Mouse (Mus musculus) limb, embryonic 14.5 days (tissue): ENCODE measurements around the gene Rnf152. TPM values are rescaled to one million over a fixed set of nuclear protein-coding genes. Genes with fewer than 3 reads are reported as not detected.
A peak's percentile ranks its signal among the peaks of the same experiment; 100 is the strongest.

Experiments used
- ATAC-seq: fragments of 200-750 bp; cut with Nextera tagmentation; 2 replicates; pipeline ENCODE4 v1.8.0; 2017; ENCODE audit warnings: low read depth, moderate number of reproducible peaks, moderate TSS enrichment; ENCODE audit not compliant: low FRiP score
- DNase-seq: peaks from one replicate; pipeline ENCODE4 v3.0.0-alpha.2; 2015; ENCODE audit warnings: low spot score
- H3K27ac ChIP-seq: fragments of 300-500 bp; sonication (generic); replicated peaks from 2 replicates; pipeline ENCODE4 v1.5.1; 2014; ENCODE audit warnings: low read depth, mild to moderate bottlenecking, low read length, moderate library complexity, mixed read lengths
- H3K27me3 ChIP-seq: fragments of 300-500 bp; sonication (generic); 2 replicates; pipeline ENCODE4 v1.6.1; 2014; ENCODE audit warnings: low read length, mixed read lengths; ENCODE audit not compliant: control insufficient read depth, insufficient read depth
- H3K36me3 ChIP-seq: fragments of 300-500 bp; sonication (generic); 2 replicates; pipeline ENCODE4 v1.6.1; 2014; ENCODE audit warnings: mild to moderate bottlenecking, low read length, moderate library complexity, mixed read lengths; ENCODE audit not compliant: control insufficient read depth, insufficient read depth
- H3K4me1 ChIP-seq: fragments of 300-500 bp; sonication (generic); 2 replicates; pipeline ENCODE4 v1.6.1; 2014; ENCODE audit warnings: antibody characterized with exemption, low read length, mixed read lengths; ENCODE audit not compliant: control insufficient read depth, insufficient read depth
- H3K4me2 ChIP-seq: fragments of 300-500 bp; sonication (generic); replicated peaks from 2 replicates; pipeline ENCODE4 v1.6.1; 2014; ENCODE audit warnings: low read depth, mild to moderate bottlenecking, low read length, moderate library complexity; ENCODE audit not compliant: severe bottlenecking
- H3K4me3 ChIP-seq: fragments of 300-500 bp; sonication (generic); replicated peaks from 2 replicates; pipeline ENCODE4 v1.5.1; 2014; ENCODE audit warnings: low read length
- H3K9ac ChIP-seq: fragments of 300-500 bp; sonication (generic); 2 replicates; pipeline ENCODE4 v1.6.1; 2014; ENCODE audit warnings: mild to moderate bottlenecking, low read depth, low read length, moderate library complexity; ENCODE audit not compliant: severe bottlenecking
- H3K9me3 ChIP-seq: fragments of 300-500 bp; sonication (generic); 2 replicates; pipeline ENCODE4 v1.6.1; 2016; ENCODE audit warnings: low read length; ENCODE audit not compliant: control insufficient read depth
- POLR2A ChIP-seq: fragments of 200-500 bp; IDR thresholded peaks from 2 replicates; pipeline ENCODE4 v1.8.0; 2012; ENCODE audit warnings: inconsistent platforms, mild to moderate bottlenecking, moderate library complexity, borderline replicate concordance; ENCODE audit not compliant: insufficient read depth, insufficient read length; ENCODE audit errors: extremely low read depth
- WGBS: fragments of 180-500 bp; shearing (Covaris S2); extraction: QIAGEN DNeasy Blood & Tissue Kit; methylation state at CpG from one replicate; pipeline ENCODE4 v1.1.7; 2014; 5-methylcytosine and 5-hydroxymethylcytosine counted together
- polyA plus RNA-seq, 2 experiments: library from polyadenylated mRNA; depleted of rRNA in 1 of 2; stranded (reverse) in 1 of 2; unstranded in 1 of 2; fragments of >200 nt; fragmentation: Nextera tagmentation in 1 of 2; extraction: Ambion mirVana in 1 of 2; gene quantifications; 2 replicates each; pipeline versions ENCODE4 v1.2.1 to v1.2.3; 2012 to 2014

Gene Rnf152
- polyA plus RNA-seq, 2 experiments = 1.5 to 1.6 TPM

- peak; percentile 76 for DNase-seq
- whole genome bisulfite sequencing = 93% methylated on average over 1 of the region's 1 CpGs
Observed at GRCm38 (mm10) chr1:105311899-105312600, 44.5 kb downstream of the Rnf152 start.

GRCm38 (mm10) chr1:105302164-105302563 lies 54.3 kb downstream of the Rnf152 start:
- DNase-seq (no peak), ATAC-seq (no peak)
- H3K4me3 ChIP-seq = no peak overlapping the region
- H3K4me1 ChIP-seq = peaks cover 5% of the 10 kb centered on the region; the same call in 1 of the 2 replicates
- H3K4me2 ChIP-seq = no peak overlapping the region
- 77% methylated on average over 6 of the region's 6 CpGs for WGBS
- TF ChIP-seq POLR2A = no peak
- H3K9me3 ChIP-seq = no peaks in the 10 kb centered on the region
- H3K27me3 ChIP-seq = no peaks in the 10 kb centered on the region
- H3K36me3 ChIP-seq = no peaks in the 10 kb centered on the region
- no peak overlapping the region for H3K9ac ChIP-seq
- no peak overlapping the region for H3K27ac ChIP-seq

More at GRCm38 (mm10) chr1:105311899-105312600, 44.5 kb downstream of the Rnf152 start:
- no peak overlapping the region for H3K9ac ChIP-seq
- H3K4me1 ChIP-seq = no peaks in the 10 kb centered on the region
- ATAC-seq = peak; percentile 57
- H3K36me3 ChIP-seq = no peaks in the 10 kb centered on the region
- H3K9me3 ChIP-seq = no peaks in the 10 kb centered on the region
- no peak overlapping the region for H3K4me2 ChIP-seq
- H3K4me3 ChIP-seq = no peak overlapping the region
- peak overlapping the region; percentile 44 for H3K27ac ChIP-seq
- no peaks in the 10 kb centered on the region for H3K27me3 ChIP-seq
- TF ChIP-seq POLR2A = no peak

- Histone ChIP-seq H3K4me1 (peaks cover 5% of the 10 kb centered on the region; the same call in 1 of the 2 replicates), H3K27me3 (no peaks in the 10 kb centered on the region), H3K27ac (no peak overlapping the region), H3K9ac (no peak overlapping the region), H3K9me3 (no peaks in the 10 kb centered on the region), H3K36me3 (no peaks in the 10 kb centered on the region), H3K4me2 (no peak overlapping the region), H3K4me3 (no peak overlapping the region)
- no peak for DNase-seq
- ATAC-seq = no peak
- no peak for TF ChIP-seq POLR2A
- 71% methylated on average over 9 of the region's 9 CpGs for WGBS
Observed at GRCm38 (mm10) chr1:105301764-105302163, 54.7 kb downstream of the Rnf152 start.

- DNase-seq = no peak
- Histone ChIP-seq H3K4me2 (no peak overlapping the region), H3K4me1 (no peaks in the 10 kb centered on the region), H3K36me3 (no peaks in the 10 kb centered on the region), H3K4me3 (no peak overlapping the region), H3K9me3 (no peaks in the 10 kb centered on the region), H3K27me3 (no peaks in the 10 kb centered on the region), H3K9ac (no peak overlapping the region), H3K27ac (no peak overlapping the region)
- 82% methylated on average over 2 of the region's 2 CpGs for WGBS
- TF ChIP-seq POLR2A = no peak
- no peak for ATAC-seq
Observed at GRCm38 (mm10) chr1:105291859-105292258, 64.7 kb downstream of the Rnf152 start.

- no peak for TF ChIP-seq POLR2A
- Histone ChIP-seq H3K9me3 (no peaks in the 10 kb centered on the region), H3K27ac (no peak overlapping the region), H3K4me3 (no peak overlapping the region), H3K27me3 (no peaks in the 10 kb centered on the region), H3K4me1 (no peaks in the 10 kb centered on the region), H3K36me3 (no peaks in the 10 kb centered on the region), H3K9ac (no peak overlapping the region), H3K4me2 (no peak overlapping the region)
- no peak for ATAC-seq
- DNase-seq = no peak
- WGBS = 74% methylated on average over 4 of the region's 4 CpGs
Observed at GRCm38 (mm10) chr1:105287536-105287935, 69.0 kb downstream of the Rnf152 start.

- no peak for ATAC-seq
- no peaks in the 10 kb centered on the region for H3K36me3 ChIP-seq
- H3K9ac ChIP-seq = no peak overlapping the region
- 90% methylated on average over 5 of the region's 5 CpGs for WGBS
- no peak overlapping the region for H3K4me2 ChIP-seq
- H3K27me3 ChIP-seq = no peaks in the 10 kb centered on the region
- no peak overlapping the region for H3K27ac ChIP-seq
- no peaks in the 10 kb centered on the region for H3K4me1 ChIP-seq
- H3K9me3 ChIP-seq = no peaks in the 10 kb centered on the region
- DNase-seq = no peak
- TF ChIP-seq POLR2A = no peak
- no peak overlapping the region for H3K4me3 ChIP-seq
Observed at GRCm38 (mm10) chr1:105286906-105287305, 69.6 kb downstream of the Rnf152 start.
